Mouse (Mus musculus): ENCODE measurements around the gene Rrp36.

Gene Rrp36

DNA sequence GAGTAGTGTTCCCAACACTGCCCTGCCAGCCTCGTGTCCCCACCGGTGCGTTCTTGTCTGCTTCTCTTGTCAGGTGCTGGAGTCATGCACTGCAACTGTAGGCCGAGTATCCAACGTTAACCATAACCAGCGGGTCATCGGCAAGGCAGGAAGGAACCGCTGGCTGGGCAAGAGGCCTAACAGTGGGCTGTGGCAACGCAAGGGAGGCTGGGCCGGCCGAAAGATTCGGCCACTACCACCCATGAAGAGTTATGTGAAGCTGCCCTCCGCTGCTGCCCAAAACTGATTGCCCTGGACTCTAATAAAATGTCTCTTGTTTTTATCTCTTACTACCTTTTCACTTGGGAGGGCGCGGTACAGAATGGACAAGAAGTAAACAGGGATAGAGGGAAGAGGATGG is 24.3 kb downstream of the Rrp36 start:
- DNase-seq (ENCODE audit: extremely low read depth, insufficient read length, low spot score), result no peak

- no peak for DNase-seq (ENCODE audit: extremely low read depth, insufficient read length, low spot score)
Measured at GRCm38 (mm10) chr17:46648436-46648835, 25.7 kb downstream of the Rrp36 start.

GRCm38 (mm10) chr17:46647279-46647678 is 26.9 kb downstream of the Rrp36 start:
- no peak for DNase-seq (ENCODE audit: extremely low read depth, insufficient read length, low spot score)

GRCm38 (mm10) chr17:46646322-46646662 is 27.9 kb downstream of the Rrp36 start:
- DNase-seq (ENCODE audit: extremely low read depth, insufficient read length, low spot score), result no peak

DNA sequence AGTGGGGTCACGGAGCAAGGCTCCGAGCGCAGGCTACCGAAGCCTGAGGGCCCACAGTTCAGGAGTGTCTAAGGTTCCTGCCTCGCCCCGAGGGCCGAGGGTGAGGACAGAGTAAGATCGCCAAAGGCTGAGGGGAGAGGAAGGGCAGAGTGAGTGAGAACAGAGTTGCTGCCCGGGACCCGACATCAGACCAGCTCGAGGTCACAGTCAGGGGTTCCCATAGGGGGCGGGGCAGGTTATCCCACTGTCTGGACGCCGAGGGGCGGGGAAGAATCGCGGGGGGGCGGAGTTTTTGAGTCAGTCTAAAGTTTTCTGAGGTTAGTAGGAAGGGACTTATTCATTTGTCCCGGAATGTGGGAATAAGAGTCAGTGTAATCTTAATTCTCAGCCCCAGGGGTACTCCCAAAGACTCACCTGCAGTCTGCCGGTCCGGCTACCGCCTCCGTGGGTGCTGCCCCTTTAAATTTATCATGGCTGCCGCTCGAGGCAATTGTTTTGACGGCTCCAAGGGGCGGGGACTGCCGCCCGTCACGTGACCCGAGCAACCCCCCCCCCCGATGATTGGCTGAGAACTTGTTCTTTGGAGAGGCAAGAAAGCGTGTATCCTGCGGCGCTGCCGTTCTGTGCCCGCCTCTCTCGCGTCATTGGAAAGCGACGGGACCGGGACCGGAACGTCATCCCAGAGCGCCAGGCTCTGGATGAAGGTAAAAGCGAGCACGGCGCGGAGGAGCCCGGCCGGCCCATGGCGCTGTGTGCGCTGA is 28.4 kb downstream of the Rrp36 start, which contains the start of the genes Klc4 and Mrpl2:
TSS of gene Klc4 (minus strand) at position 462 of the 761 bp plus-strand sequence.
TSS of gene Mrpl2 (plus strand) at position 669 of the 761 bp plus-strand sequence.
- DNase-seq (ENCODE audit: extremely low read depth, insufficient read length, low spot score), result peak; percentile 100

DNA sequence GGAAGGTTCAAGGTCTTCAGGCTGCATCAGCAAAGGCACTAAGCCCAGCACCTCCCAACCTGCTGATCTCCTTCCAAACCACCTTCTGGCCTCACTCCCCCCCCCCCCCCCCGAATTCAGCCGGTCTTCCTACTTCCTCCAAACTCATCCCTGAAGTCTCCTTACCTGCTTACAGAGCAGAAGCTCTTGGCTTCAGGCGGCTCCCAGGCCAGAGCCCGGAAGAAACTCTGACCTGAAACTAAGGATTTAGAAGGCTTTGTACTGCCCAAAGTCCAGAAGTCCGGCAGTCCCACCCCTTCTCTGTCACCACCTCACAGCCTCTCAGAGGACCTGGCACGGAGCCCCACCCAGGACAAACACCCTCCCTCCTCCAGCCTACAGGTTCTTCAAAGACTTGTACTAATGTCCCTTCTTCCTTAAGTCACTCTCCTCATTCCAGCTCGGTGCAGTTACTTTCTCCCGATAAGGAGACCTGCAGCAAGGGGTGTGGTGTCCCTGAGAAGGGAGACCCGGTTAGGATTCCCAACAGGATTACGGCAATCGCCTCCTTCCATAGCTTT is 29.2 kb downstream of the Rrp36 start:
- DNase-seq (ENCODE audit: extremely low read depth, insufficient read length, low spot score), result peak; percentile 62

DNA sequence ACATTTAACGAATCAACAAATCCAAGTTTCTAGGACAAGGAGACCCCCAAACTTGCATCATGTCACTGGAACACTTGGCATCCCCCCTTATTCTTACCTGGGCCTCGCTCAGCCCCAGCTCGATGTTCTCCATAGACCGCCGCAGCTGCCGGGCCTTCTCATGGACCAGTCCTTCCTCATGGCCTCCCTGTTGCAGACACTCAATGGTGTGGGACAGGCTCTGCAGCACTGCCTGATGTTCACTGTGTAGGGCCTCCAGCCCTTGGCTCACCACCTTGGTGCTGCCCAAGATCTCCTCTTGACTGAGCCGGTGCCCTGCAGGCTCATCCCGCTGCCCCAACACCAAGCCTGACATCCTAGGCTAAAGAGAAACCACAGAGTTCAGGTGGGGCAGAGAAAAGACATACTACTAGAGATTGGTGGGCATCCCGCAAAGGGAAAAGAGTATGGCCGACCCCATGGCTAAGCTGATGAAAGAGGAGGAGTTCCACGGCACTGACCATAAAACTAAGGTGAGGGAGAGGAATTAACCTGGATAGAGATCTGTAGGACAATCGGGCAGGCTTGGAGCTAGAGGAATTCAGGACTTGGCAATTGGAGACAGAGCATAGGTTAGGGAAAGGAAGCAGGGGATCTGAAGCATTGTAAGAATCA is 29.9 kb downstream of the Rrp36 start:
- no peak for DNase-seq (ENCODE audit: extremely low read depth, insufficient read length, low spot score)

DNA sequence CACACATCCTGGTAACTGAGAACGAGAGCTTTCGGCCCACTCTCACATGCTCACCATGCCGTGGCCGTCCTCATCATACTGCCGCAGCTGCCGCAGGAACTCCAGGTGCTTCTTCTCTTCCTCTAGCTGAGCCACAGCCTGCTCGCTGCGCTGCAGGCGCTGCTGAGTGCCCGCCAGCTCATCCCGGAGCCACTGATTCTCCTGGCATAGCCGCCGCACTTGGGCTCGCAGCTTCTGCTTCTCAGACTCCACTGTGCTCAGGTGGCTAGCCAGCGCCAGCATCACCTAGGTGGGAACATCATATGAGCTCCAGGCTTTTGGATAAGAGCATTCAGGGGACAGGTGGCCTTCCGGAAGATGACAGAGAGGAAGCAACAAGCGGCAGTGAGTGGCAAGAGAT is 32.1 kb downstream of the Rrp36 start:
- no peak for DNase-seq (ENCODE audit: extremely low read depth, insufficient read length, low spot score)

DNA sequence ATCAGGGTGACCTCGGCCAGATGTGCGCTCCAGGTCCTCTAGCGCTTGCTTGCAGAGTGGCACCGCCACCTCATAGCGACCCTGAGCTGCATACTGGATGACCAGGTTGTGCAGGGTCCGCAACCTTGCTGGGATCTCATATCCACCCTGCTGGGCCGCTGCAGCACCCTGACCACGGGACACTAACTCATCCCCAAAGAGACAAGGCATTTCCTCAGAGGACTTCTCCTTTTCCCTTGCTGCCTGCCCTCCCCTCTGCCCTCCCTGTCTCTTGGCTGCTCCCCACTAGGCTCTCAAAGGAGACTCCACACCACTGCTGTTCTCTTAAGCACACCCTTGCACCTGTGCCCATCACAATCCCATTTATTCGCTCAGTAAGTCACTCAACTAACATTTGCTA is 34.2 kb downstream of the Rrp36 start:
- DNase-seq (ENCODE audit: extremely low read depth, insufficient read length, low spot score), result no peak

DNA sequence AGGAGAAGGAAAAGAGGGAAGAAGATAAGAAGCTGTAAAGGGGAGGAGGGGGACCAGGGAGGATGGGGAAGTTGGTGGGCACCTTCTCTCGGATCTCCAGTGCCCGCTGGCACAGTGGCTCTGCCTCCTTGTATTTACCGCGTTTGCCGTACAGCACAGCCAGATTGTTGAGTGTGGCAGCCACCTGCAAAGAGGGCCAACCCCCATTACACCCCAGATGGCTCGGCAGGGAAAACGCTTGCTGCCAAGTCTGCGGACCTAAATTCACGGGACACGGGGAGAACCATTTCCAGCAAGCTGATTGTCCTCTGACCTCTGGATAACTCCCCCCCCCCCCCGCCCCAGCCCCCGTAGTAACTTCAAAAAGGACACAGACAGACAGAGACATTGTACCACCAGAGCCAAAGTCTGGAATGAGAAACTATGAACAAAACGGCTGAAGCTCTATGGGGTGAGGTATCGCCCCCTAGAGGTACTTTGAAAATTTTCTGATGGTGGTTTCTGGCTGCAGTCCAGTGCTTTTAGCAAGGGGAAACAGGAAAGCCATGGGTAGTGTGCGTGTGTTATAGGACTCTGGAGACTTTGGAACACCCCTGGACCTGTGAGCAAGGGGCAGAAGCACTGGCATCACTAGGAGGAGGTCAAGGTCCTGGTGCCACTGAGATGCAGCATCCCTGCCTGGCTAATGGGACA is 37.2 kb downstream of the Rrp36 start:
- peak; percentile 42 for DNase-seq (ENCODE audit: extremely low read depth, insufficient read length, low spot score)

- peak; percentile 57 for DNase-seq (ENCODE audit: extremely low read depth, insufficient read length, low spot score)
Measured at GRCm38 (mm10) chr17:46629685-46630441, 44.3 kb downstream of the Rrp36 start.

DNA sequence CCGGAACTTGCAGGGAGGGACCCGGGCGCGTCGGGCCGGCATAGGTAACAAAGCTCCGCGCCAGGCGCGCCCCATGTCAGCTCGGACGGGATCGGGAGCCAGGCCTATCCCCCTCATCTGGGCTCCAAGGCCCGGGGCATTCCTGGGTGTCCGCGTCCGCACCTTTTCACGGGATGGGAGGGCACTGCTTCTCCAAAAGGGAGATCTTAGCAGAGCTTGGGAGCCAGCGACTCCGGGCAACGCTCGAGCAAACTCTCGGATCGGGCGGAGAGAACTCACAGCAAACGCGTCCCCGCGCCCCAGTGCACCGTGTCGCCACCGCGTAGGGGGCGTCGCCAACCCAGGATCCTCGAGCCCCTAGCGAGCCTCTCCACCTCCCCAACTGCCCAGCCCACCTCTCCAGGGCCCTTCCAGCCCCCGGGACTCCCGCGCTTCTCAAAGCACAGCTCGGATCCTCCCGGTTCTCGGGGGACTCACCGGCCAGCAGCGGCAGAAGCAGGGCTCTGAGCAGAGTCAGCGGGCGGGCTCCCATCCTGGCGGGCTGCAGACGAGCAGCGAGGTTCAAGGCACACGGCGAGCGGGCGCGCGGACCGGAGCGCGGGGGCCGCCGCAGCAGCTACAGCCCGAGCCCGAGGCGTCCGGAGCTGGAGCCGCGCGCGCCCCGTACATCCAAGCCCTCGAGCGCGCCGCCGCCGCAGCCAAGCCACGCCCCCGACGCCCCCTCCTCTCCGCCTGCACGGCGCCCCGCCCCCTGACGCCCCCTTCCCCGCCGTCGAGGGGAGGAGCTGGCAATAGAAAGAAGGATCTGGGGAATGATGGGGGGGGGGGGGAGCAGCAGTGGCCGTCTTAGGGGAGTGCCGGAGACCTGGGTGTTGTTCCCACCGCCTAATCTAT is 45.1 kb downstream of the Rrp36 start, which contains the start of gene Ptk7:
TSS of gene Ptk7 (minus strand) at position 714 of the 894 bp plus-strand sequence.
- DNase-seq (ENCODE audit: extremely low read depth, insufficient read length, low spot score), result peak; percentile 75

DNA sequence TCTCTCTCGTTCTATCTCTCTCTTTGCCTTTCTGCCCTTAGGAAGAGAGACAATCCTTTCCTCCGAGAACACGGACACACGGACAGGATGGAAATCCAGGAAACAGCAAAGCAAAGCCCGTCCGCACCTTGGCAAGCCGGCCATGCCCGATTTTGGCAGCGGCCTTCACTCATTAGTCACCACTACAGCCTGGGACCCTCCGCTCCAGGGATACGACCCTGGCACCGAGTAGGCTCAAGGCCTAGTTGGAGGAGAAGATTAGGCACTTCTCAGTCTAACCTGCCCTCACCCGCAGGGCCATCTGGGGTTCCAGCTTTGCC is 45.7 kb downstream of the Rrp36 start:
- DNase-seq (ENCODE audit: extremely low read depth, insufficient read length, low spot score), result no peak

DNA sequence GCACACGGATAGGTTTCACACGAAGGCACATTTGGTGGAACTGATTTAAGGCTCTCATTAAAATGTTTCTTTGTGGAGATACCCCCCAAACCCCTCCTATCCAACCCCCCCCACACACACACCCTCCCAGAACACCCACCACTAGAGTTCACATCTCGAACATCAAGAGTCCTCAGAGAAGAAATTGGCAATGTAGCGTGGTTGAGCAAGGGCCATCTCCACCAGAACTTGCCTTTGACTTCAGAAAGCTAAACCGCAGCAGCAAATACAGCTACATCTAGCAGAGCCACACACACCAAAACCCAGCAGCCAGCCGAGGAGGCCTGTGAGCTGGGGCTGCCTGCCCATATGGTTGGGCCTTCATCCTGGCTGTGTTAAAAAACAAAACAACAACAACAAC is 46.7 kb downstream of the Rrp36 start:
- no peak for DNase-seq (ENCODE audit: extremely low read depth, insufficient read length, low spot score)

DNA sequence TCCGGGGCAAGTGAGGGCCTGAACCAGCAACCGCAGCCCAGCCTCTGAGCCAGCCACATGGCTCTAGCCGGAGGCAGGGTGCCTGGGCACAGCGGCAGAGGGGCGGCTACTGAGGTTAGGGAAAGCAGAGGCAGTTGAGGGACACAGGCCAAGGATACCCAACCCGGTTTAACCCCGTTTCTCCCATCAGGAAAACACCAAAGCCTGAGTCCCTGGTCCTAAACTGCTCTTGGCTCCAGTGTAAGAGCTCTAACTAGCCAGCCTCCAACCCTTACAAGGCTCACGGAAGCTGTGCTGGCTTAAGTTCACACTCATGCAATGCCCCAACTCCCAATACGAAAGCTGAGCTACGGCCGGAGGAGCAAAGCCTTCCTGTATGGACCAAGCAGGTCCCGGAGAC is 49.6 kb downstream of the Rrp36 start:
- no peak for DNase-seq (ENCODE audit: extremely low read depth, insufficient read length, low spot score)

- DNase-seq (ENCODE audit: extremely low read depth, insufficient read length, low spot score), result peak; percentile 79
Measured at GRCm38 (mm10) chr17:46623819-46624557, 50.2 kb downstream of the Rrp36 start.

DNA sequence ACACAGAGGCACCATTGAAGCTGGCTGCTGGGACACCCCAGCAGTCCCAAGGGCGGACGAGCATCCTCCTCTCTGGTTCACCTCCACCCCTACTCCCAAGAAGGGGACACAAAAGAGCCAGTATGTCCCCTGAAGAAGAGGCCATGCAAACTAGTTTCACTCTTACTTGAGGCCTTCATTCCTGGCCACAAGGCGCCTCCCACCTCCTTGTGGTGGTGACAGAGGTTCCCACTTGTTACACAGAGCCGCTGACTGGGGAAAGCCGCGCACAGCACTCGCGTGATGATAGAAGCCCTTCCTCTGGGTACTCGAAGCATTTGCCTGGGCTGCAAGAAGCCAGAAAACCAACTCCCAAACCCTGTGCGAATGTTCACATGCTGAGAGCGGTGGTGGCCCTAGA is 51.9 kb downstream of the Rrp36 start:
- no peak for DNase-seq (ENCODE audit: extremely low read depth, insufficient read length, low spot score)

GRCm38 (mm10) chr17:46621324-46621723 is 52.8 kb downstream of the Rrp36 start:
- no peak for DNase-seq (ENCODE audit: extremely low read depth, insufficient read length, low spot score)
